Mouse (Mus musculus): ENCODE results near the gene Farsb. TPM values are rescaled to one million over a fixed set of nuclear protein-coding genes. Genes with fewer than 3 reads are reported as not detected.
A peak's percentile ranks its signal among the peaks of the same experiment; 100 is the strongest.

The Farsb gene
- polyA plus RNA-seq, 1 experiment from 2014 or later: 140 TPM

GRCm38 (mm10) chr1:78425793-78426700 is 62.6 kb downstream of the Farsb start:
- H3K27ac ChIP-seq (replicated peaks): no peak overlapping the region
- DNase-seq (ENCODE audit: low spot score): no peak
- no peak overlapping the region for H3K4me3 ChIP-seq
- 80% methylated on average over 7 of the region's 7 CpGs for WGBS
- no peaks in the 10 kb centered on the region for H3K9me3 ChIP-seq (replicated peaks)
- peaks cover 11% of the 10 kb centered on the region; the same call in 1 of the 2 replicates for H3K36me3 ChIP-seq
- H3K4me1 ChIP-seq: peaks cover 70% of the 10 kb centered on the region
- H3K27me3 ChIP-seq (ENCODE audit: low read depth, poor library complexity, severe bottlenecking): no peaks in the 10 kb centered on the region; the same call in 1 of the 2 replicates

GRCm38 (mm10) chr1:78425309-78425708 is 63.4 kb downstream of the Farsb start:
- Histone ChIP-seq H3K4me3 (no peak overlapping the region), H3K27me3 (ENCODE audit: low read depth, poor library complexity, severe bottlenecking) (no peaks in the 10 kb centered on the region; the same call in 1 of the 2 replicates), H3K4me1 (peaks cover 65% of the 10 kb centered on the region), H3K27ac (replicated peaks) (no peak overlapping the region), H3K36me3 (peaks cover 15% of the 10 kb centered on the region; the same call in 1 of the 2 replicates), H3K9me3 (replicated peaks) (no peaks in the 10 kb centered on the region)
- DNase-seq (ENCODE audit: low spot score): no peak
- 87% methylated on average over 7 of the region's 7 CpGs for WGBS

- no peak overlapping the region for H3K27ac ChIP-seq (replicated peaks)
- 95% methylated on average over 4 of the region's 4 CpGs for WGBS
- H3K36me3 ChIP-seq: peaks cover 15% of the 10 kb centered on the region; the same call in 1 of the 2 replicates
- no peaks in the 10 kb centered on the region; the same call in 1 of the 2 replicates for H3K27me3 ChIP-seq (ENCODE audit: low read depth, poor library complexity, severe bottlenecking)
- H3K4me3 ChIP-seq: no peak overlapping the region
- peaks cover 60% of the 10 kb centered on the region for H3K4me1 ChIP-seq
- DNase-seq (ENCODE audit: low spot score): no peak
- H3K9me3 ChIP-seq (replicated peaks): no peaks in the 10 kb centered on the region
These were observed 63.8 kb downstream of the Farsb start for GRCm38 (mm10) chr1:78424848-78425247.

DNA sequence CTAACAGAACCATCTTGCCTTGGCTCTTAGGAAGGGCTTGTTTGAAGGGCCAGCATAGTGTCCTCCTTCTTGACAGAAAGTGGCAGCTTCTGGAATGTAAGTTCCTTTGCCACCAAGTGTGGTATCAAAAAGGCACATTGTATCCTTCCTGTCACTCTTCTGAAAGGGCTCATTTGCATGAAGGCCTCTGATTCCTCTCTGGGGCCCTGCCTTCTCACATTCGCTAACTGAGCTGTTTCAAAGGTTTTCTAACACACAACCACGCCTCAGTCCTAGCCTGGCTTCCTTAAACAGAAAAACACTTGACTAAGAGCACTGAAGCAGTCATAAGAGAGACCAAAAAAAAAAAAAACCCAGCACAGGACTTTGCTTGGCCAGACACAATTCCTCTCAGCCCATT is 66.1 kb downstream of the Farsb start:
- Histone ChIP-seq H3K9me3 (replicated peaks) (no peaks in the 10 kb centered on the region), H3K4me1 (peaks cover 44% of the 10 kb centered on the region), H3K36me3 (peaks cover 20% of the 10 kb centered on the region; the same call in 1 of the 2 replicates), H3K27ac (replicated peaks) (peak overlapping the region; percentile 28; the same call in 1 of the 2 replicates), H3K4me3 (no peak overlapping the region), H3K27me3 (ENCODE audit: low read depth, poor library complexity, severe bottlenecking) (no peaks in the 10 kb centered on the region)
- 53% methylated on average over 2 of the region's 2 CpGs for WGBS
- no peak for DNase-seq (ENCODE audit: low spot score)

- H3K27ac ChIP-seq (replicated peaks): no peak overlapping the region
- no peaks in the 10 kb centered on the region for H3K27me3 ChIP-seq (ENCODE audit: low read depth, poor library complexity, severe bottlenecking)
- no peak for DNase-seq (ENCODE audit: low spot score)
- H3K4me3 ChIP-seq: no peak overlapping the region
- H3K4me1 ChIP-seq: peaks cover 38% of the 10 kb centered on the region
- H3K9me3 ChIP-seq (replicated peaks): no peaks in the 10 kb centered on the region
- H3K36me3 ChIP-seq: peaks cover 22% of the 10 kb centered on the region; the same call in 1 of the 2 replicates
- WGBS: 93% methylated on average over 5 of the region's 5 CpGs
These were observed 66.9 kb downstream of the Farsb start for GRCm38 (mm10) chr1:78421749-78422148.

DNA sequence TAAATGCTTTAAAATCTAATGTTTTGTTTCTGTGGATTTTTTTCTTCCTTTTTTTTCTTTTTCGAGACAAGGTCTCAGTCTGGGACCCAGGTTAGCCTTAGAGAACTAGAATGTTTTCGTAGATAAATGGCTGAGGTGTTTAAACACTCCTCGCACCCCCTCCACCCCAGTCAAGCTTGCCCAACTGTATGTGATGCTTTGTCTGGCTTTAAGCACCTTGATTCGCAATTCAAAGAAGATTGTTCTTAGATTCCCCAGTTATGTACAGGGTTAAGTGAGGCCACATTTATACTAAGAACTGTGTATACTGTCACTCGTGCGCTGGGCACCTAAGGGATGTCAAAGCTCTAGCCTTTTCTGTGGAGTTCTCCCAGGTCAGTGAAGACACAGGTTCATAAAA is 68.4 kb downstream of the Farsb start:
- peaks cover 22% of the 10 kb centered on the region; the same call in 1 of the 2 replicates for H3K36me3 ChIP-seq
- H3K4me3 ChIP-seq: no peak overlapping the region
- no peak overlapping the region for H3K27ac ChIP-seq (replicated peaks)
- 91% methylated on average over 6 of the region's 6 CpGs for whole genome bisulfite sequencing
- peaks cover 26% of the 10 kb centered on the region for H3K4me1 ChIP-seq
- H3K27me3 ChIP-seq (ENCODE audit: low read depth, poor library complexity, severe bottlenecking): no peaks in the 10 kb centered on the region
- no peaks in the 10 kb centered on the region for H3K9me3 ChIP-seq (replicated peaks)
- no peak for DNase-seq (ENCODE audit: low spot score)

- no peaks in the 10 kb centered on the region for H3K9me3 ChIP-seq (replicated peaks)
- H3K4me1 ChIP-seq: peaks cover 26% of the 10 kb centered on the region
- H3K4me3 ChIP-seq: no peak overlapping the region
- WGBS: 48% methylated on average over 4 of the region's 4 CpGs
- H3K27ac ChIP-seq (replicated peaks): no peak overlapping the region
- no peaks in the 10 kb centered on the region for H3K27me3 ChIP-seq (ENCODE audit: low read depth, poor library complexity, severe bottlenecking)
- peaks cover 18% of the 10 kb centered on the region; the same call in 1 of the 2 replicates for H3K36me3 ChIP-seq
- peak; percentile 83 for DNase-seq (ENCODE audit: low spot score)
These were observed 69.1 kb downstream of the Farsb start for GRCm38 (mm10) chr1:78419593-78419992.

GRCm38 (mm10) chr1:78417154-78417911 is 71.4 kb downstream of the Farsb start:
- Histone ChIP-seq H3K9me3 (replicated peaks) (no peaks in the 10 kb centered on the region), H3K4me1 (peaks cover 10% of the 10 kb centered on the region), H3K27me3 (ENCODE audit: low read depth, poor library complexity, severe bottlenecking) (no peaks in the 10 kb centered on the region), H3K4me3 (no peak overlapping the region), H3K36me3 (peaks cover 14% of the 10 kb centered on the region; the same call in 1 of the 2 replicates), H3K27ac (replicated peaks) (no peak overlapping the region)
- WGBS: 96% methylated on average over 9 of the region's 9 CpGs
- DNase-seq (ENCODE audit: low spot score): no peak

DNA sequence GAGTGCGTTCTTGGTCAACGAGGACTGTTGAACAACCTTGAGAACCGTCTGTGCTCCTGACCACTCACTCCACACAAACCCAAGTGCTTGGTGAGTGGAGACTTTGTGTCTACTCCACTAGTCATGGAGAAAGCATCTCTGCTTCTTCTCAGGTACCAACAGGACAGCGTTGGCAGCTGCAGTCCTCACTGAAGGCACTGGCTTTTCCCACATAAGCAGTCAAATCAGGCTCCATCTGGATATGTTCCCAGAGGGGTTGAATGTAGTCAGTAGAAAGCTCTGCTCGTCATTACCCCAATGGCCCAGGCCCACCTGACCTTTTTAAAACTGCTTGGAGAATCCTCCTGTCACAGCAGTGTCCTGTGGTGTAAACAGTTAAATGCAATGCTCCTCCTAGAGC is 74.3 kb downstream of the Farsb start:
- no peak overlapping the region for H3K4me3 ChIP-seq
- no peaks in the 10 kb centered on the region for H3K27me3 ChIP-seq (ENCODE audit: low read depth, poor library complexity, severe bottlenecking)
- peaks cover 8% of the 10 kb centered on the region; the same call in 1 of the 2 replicates for H3K36me3 ChIP-seq
- H3K4me1 ChIP-seq: peaks cover 7% of the 10 kb centered on the region; the same call in 1 of the 2 replicates
- DNase-seq (ENCODE audit: low spot score): no peak
- 92% methylated on average over 5 of the region's 5 CpGs for WGBS
- no peaks in the 10 kb centered on the region for H3K9me3 ChIP-seq (replicated peaks)
- no peak overlapping the region for H3K27ac ChIP-seq (replicated peaks)

- Histone ChIP-seq H3K4me3 (no peak overlapping the region), H3K27ac (replicated peaks) (no peak overlapping the region)
- WGBS: 26% methylated on average over 7 of the region's 7 CpGs
These were observed 76.0 kb downstream of the Farsb start for GRCm38 (mm10) chr1:78412668-78413067.

GRCm38 (mm10) chr1:78409396-78409795 is 79.3 kb downstream of the Farsb start:
- H3K9me3 ChIP-seq (replicated peaks): no peaks in the 10 kb centered on the region
- H3K27me3 ChIP-seq (ENCODE audit: low read depth, poor library complexity, severe bottlenecking): no peaks in the 10 kb centered on the region
- H3K36me3 ChIP-seq: no peaks in the 10 kb centered on the region
- WGBS: 83% methylated on average over 2 of the region's 2 CpGs
- H3K4me1 ChIP-seq: peaks cover 5% of the 10 kb centered on the region; the same call in 1 of the 2 replicates
- no peak for DNase-seq (ENCODE audit: low spot score)
- H3K4me3 ChIP-seq: no peak overlapping the region
- no peak overlapping the region for H3K27ac ChIP-seq (replicated peaks)

More at GRCm38 (mm10) chr1:78412668-78413067, 76.0 kb downstream of the Farsb start:
- H3K9me3 ChIP-seq (replicated peaks): no peaks in the 10 kb centered on the region
- peaks cover 3% of the 10 kb centered on the region; the same call in 1 of the 2 replicates for H3K4me1 ChIP-seq
- H3K36me3 ChIP-seq: peaks cover 3% of the 10 kb centered on the region; the same call in 1 of the 2 replicates
- H3K27me3 ChIP-seq (ENCODE audit: low read depth, poor library complexity, severe bottlenecking): no peaks in the 10 kb centered on the region
- DNase-seq (ENCODE audit: low spot score): no peak

- Histone ChIP-seq H3K27ac (replicated peaks) (no peak overlapping the region), H3K4me1 (peaks cover 9% of the 10 kb centered on the region), H3K4me3 (no peak overlapping the region), H3K27me3 (ENCODE audit: low read depth, poor library complexity, severe bottlenecking) (no peaks in the 10 kb centered on the region), H3K36me3 (no peaks in the 10 kb centered on the region), H3K9me3 (replicated peaks) (no peaks in the 10 kb centered on the region)
- no peak for DNase-seq (ENCODE audit: low spot score)
- 94% methylated on average over 4 of the region's 4 CpGs for WGBS
These were observed 87.3 kb downstream of the Farsb start for GRCm38 (mm10) chr1:78401413-78401812.

Measured in midbrain, embryonic 10.5 days (tissue).